Mouse (Mus musculus): ENCODE data around the gene Lrwd1.
A peak's percentile ranks its signal among the peaks of the same experiment; 100 is the strongest.

Gene Lrwd1

DNA sequence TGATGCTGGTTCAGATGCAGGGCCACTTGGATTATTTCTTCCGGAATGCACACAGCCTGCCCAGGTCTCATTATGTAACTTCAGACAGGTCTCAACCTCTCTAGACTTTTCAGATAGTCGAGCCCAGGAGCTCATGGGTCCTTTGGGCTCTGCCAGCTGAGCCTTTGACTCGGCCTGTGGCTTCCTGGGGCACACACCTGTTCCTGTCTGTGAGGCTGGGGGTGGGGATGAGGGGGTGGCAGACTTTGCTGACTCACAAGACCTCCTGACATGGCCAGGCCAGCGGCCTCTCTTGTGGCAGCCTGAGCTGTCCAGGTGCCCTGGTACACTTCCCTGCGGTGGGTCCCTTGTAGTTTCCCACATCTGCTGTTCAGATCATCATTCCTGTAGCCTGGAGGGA, 43.9 kb downstream of the Lrwd1 start:
- no peak for DNase-seq (ENCODE audit: low spot score in 2 of 2)

DNA sequence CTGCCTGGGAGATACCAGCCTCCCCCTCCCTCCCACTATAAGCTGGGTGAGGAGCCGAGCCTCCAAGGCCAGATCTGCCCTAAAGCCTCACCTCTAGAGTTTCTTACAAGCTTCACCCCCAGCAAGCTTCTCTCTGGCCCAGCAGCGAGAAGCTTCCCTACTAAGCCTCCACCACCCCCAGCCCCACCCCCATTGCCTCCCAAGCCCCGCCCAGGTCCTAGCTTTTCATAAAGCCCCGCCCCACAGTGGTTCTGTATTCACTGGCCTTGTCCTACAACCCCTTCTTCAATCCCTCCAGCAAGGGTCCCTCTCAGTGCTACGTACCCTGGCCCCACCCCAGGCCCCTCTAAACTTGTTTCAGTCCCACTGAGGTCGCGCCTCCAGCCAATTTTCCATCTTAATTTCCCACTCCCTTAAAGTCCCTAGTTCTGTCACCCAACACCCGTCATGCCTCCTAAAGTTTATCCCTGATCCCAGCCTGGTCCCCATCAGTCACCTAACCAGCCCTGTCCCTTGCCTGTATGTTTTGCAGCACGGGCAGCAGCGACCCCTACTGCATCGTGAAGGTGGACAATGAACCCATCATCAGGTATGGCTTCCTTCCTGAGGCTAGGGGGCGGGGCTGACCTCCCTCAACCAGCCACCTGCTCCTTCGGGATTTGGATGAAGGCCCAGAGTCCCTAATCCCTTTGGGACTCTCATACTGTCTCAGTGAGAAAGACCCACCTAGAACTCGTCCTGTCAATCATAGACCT, 46.9 kb downstream of the Lrwd1 start:
- DNase-seq (ENCODE audit: low spot score in 2 of 2) = no peak

DNA sequence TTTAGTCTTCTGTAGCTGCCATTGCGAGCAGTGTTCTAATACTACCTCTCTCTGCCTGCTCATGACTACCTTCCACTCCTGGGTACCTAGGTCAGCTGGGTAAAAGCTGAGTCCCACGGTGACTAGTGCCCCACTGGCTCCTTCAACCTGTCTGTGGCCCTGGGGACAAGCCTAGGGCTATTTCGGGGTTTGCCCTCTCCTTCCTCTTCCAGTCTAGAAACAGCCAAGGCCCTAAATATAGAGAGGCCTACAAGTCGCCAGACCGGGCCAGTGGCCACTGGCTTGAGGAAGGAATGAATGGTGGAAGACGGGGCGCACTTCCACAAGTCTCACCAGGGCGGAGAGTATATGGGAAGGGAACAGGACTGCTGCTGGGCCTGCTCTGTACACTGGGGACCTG, 49.6 kb downstream of the Lrwd1 start:
- no peak for DNase-seq (ENCODE audit: low spot score in 2 of 2)

DNA sequence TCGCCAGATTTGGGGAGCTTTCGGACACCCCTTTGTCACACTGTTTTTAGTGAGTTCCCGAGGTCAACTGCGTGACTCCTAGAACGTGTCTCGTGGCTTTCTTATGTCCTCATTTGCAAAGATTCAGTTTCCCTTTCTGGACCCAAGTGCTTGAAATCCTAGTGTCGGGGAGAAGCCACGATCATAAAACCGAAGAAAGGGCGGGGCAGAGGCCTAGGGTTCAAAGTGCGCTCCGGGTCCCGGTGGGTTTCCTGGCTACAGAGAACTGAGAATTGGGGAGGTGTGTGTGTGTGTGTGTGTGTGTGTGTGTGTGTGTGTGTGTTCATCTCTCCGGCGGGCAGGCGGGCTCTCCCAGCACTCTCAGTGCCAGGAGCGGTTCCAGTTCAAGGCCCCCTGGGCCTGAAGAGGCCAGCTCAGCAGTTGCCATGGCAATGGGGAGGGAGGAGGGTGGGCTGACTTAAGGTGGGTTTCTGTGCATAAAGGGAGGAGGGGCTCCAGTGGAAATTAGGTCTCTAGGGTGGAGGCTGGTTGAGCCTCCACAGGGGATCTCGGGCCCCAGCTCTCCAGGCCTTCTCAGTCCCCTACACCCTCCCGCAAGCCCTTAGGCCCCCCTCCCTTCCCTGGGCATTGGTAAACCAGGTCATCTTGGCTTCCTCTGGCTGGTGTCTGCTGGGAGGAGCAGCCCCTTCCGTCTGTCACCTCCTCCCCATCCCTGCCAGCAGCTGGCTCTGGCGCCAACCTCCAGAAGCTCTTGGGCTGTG, 50.8 kb downstream of the Lrwd1 start:
- DNase-seq (ENCODE audit: low spot score in 2 of 2) = no peak

DNA sequence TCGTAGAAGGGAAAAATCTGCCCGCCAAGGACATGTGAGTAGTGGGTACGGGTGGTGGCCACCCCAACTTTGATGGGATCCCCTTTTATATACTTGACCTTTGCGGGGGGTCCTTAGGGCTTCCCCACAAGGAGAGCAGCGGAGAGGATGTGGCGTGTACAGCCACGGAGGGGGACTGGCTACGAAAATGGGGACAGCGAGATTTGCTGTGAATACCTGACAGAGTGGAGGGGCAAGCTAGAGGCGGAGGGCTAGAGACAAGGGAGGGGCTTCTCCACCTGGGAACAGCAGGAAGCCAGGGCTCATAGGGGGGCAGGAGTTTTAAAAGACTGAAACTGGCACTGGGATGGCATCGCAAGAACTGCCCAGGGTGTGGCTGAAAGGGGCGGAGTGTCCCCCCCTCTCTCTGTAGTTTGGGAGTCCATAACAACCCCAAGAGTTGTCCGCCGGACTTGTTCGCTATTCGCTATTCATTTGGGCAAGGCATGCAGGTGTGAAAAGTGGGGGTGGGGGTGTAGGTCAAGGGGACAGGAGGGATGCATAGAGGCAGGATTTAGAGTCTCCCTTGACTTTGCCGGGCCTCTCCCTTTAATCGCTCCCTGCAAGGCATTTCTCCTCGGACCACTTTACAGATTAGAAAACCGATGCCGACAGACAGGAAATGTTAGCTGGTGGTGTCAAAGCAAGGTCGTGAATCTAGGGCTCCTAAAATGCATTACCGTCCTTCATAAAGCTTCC, 51.6 kb downstream of the Lrwd1 start:
- no peak for DNase-seq (ENCODE audit: low spot score in 2 of 2)

DNA sequence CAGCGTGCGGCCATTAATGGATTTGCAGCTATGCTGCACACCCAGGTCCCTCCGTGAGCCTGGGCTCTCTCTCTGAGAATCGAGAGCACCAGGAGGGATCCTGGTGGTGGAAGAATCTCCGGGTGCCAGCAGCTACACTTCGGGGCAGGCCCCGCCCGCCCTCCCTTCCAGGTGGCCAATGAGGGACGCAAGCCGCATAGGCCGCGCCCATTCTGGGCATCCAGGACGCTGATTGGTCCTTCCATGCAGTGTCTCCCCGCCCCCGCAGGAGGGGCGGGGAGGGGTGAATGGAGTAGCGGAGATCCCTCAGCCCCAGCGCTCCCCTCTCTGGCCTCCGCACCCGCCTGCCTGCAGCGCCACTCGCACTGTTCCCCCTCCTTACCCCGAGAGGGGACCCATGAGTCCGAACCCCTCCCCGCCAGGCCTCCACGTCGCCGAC, 52.2 kb downstream of the Lrwd1 start, which contains the start of gene Rasa4:
Rasa4 (plus strand) TSS at position 248 of the 439 bp plus-strand sequence.
- peak; percentile 77 to 91 for DNase-seq (ENCODE audit: low spot score in 2 of 2)

DNA sequence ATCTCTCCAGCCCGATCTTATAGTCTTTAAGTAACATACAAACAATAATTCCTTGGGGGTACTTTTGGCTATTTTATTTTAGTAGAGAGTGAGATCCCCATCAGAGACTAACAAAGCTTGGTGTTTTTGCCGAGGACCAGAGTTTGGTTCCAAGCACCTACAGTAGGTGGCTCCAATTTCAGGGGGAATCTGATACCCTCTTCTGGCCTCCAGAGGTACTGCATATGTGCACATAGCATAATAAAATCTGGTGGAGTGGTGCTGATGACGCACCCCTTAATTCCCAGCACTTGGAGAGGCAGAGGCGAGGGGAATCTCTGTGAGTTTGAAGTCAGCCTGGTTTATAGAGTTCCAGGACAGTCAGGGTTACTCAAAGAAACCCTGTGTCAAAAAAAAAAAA, 53.5 kb downstream of the Lrwd1 start:
- DNase-seq (ENCODE audit: low spot score in 2 of 2) = no peak

DNA sequence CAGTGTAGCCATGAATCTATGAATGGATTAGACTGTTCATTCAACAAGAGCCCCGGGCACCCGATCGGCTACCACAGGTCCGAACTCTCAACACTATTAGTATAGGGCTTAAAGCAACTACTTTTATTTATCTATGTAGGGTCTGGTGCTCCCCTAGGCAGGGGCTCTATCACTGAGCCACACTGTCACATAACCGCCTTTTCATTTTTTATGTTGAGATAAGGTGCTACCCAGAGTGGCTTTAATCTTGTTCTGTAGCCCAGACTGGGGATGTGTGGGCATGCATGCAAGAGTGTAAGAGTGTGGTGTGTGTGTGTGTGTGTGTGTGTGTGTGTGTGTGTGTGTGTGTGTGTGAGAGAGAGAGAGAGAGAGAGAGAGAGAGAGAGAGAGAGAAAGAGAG, 57.7 kb downstream of the Lrwd1 start:
- DNase-seq (ENCODE audit: low spot score in 2 of 2) = no peak

DNA sequence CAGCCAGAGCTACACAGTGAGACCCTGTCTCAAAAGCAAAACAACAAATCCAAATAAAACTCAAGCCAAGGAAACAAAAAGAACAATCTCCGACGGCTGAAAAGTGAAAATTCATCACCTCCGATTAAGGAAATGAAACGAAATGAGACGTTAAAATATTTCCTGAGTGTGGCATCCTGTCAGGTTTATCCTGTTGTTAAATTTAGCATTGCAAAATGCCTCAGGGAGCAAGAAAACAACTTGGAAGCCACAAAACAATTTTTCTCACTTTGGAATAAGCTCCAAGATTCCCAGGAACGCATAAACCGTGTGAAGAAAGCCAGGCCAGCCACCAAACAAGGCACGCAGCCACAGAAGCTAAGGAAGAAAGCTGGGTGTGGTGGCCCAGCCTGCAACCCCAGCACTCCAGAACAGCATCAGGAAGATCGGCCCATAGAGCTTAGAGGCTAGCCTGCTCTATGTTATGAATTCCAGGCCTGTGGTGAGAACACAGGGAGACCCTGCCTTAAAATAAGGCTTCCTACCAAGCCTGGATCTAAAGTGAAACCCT, 58.8 kb downstream of the Lrwd1 start:
- no peak for DNase-seq (ENCODE audit: low spot score in 2 of 2)

DNA sequence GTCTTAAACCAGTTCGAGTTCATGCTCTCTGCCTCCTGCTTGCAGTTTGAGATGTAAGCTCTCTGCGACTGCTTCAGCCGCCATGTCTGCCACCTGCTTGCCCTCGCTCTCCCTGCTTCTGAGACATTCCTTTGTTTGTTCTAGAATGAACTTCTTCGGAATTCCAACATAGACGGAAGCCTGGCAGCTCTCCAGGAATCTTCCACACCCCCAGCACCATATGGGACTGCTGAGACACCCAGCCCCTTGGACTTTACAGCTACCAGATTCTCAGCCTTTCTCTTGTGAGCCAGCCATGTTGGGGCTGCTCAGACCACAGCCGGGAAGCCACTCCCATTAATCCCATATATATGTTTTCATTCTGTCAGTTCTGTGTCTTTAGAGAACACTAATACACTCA, 59.6 kb downstream of the Lrwd1 start:
- no peak for DNase-seq (ENCODE audit: low spot score in 2 of 2)

DNA sequence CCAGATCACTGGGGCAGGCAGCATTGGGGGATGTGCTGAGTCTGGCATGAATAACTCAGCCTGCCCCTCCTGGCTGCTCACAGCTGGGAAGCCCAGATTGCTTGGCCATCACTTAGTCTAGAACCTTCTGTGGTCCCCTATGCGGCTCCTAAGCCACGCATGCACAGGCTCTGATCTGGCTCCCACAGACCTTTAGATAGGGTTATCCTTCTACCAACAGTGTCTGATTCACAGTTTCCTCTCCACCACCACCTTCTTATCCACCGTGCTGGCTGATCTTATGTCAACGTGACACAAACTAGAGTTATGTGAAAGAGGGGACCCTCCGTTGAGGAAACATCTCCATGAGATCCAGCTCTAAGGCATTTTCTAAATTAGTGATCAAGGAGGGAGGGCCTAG, 60.8 kb downstream of the Lrwd1 start:
- no peak for DNase-seq (ENCODE audit: low spot score in 2 of 2)

DNA sequence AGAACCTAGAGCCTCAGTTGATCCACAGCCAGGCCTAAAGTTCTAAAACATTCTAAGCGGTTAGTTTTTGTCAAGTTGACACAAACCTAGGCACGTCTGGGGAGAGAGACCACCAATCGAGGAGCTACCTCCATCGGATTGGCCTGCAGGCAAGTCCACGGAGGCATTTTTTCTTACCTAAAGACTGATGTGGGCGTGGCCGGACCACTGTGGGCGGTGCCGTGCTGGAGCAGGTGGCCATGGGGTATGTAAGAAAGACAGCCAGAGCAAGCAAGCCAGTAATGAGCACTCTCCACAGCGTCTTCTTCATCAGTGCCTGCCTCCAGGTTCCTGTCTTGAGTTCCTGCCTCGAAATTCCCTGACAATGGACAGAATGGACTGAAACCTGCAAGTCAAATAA, 62.3 kb downstream of the Lrwd1 start:
- DNase-seq (ENCODE audit: low spot score in 2 of 2) = no peak

DNA sequence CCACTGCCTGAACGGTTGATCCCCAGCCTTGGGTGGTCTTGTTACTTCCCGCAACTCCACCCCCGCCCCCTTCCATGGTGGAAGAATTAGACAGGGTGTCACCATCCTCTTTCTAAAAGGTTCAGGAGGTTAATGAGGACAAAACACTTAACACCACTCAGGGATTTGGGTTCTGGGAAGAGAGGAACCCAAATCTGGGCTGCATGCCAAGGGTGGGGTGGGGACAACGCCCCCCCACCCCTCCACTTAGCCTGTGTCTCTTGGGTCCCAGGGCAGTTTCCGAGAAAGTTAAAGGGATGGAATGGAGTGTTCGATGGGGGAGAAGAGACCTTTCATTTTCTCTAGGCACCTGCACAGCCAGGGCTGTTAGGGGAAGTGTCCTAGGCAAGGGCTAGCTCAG, 62.8 kb downstream of the Lrwd1 start:
- DNase-seq (ENCODE audit: low spot score in 2 of 2) = no peak

Measured in urinary bladder, adult 18-20 months (tissue).